Mouse (Mus musculus) embryonic facial prominence, embryonic 11.5 days (tissue): Measurements from ENCODE around the gene Cks2. TPM values are rescaled to one million over a fixed set of nuclear protein-coding genes. Genes with fewer than 3 reads are reported as not detected.
"Not testable (repeated sequence)": the region's sequence is repeated elsewhere in the genome, so short reads cannot be mapped to it uniquely, and the experiment has no call there.

Experiments
- ATAC-seq: fragments of 200-750 bp; cut with Nextera tagmentation; replicated peaks from 2 replicates; pipeline ENCODE4 v1.8.0; 2017; ENCODE audit warnings: low read depth; ENCODE audit not compliant: insufficient number of reproducible peaks, low FRiP score, low TSS enrichment
- DNase-seq: peaks from one replicate; pipeline ENCODE4 v3.0.0-alpha.2; 2015; ENCODE audit warnings: low spot score
- H3K27ac ChIP-seq: fragments of 300-500 bp; sonication (generic); replicated peaks from 2 replicates; pipeline ENCODE4 v1.5.1; 2014; ENCODE audit warnings: mild to moderate bottlenecking, low read depth, low read length, control low read depth
- H3K27me3 ChIP-seq: fragments of 300-500 bp; sonication (generic); 2 replicates; pipeline ENCODE4 v1.6.1; 2014; ENCODE audit warnings: mild to moderate bottlenecking, low read length, moderate library complexity, mixed read lengths; ENCODE audit not compliant: control insufficient read depth, insufficient read depth
- H3K36me3 ChIP-seq: fragments of 300-500 bp; sonication (generic); replicated peaks from 2 replicates; pipeline ENCODE4 v1.6.1; 2014; ENCODE audit warnings: low read depth, mild to moderate bottlenecking, low read length, moderate library complexity, mixed read lengths; ENCODE audit not compliant: control insufficient read depth, insufficient read depth
- H3K4me1 ChIP-seq: fragments of 300-500 bp; sonication (generic); 2 replicates; pipeline ENCODE4 v1.6.1; 2014; ENCODE audit warnings: low read length, mixed read lengths; ENCODE audit not compliant: control insufficient read depth, insufficient read depth
- H3K4me2 ChIP-seq: fragments of 300-500 bp; sonication (generic); 2 replicates; pipeline ENCODE4 v1.6.1; 2014; ENCODE audit warnings: low read depth, mild to moderate bottlenecking, control low read depth, low read length, moderate library complexity
- H3K4me3 ChIP-seq: fragments of 300-500 bp; sonication (generic); 2 replicates; pipeline ENCODE4 v1.5.1; 2014; ENCODE audit warnings: low read depth, low read length, control low read depth
- H3K9ac ChIP-seq: fragments of 300-500 bp; sonication (generic); replicated peaks from 2 replicates; pipeline ENCODE4 v1.6.1; 2014; ENCODE audit warnings: mild to moderate bottlenecking, control low read depth, low read length
- H3K9me3 ChIP-seq: fragments of 300-500 bp; sonication (generic); replicated peaks from 2 replicates; pipeline ENCODE4 v1.6.1; 2016; ENCODE audit warnings: mild to moderate bottlenecking, low read length, inconsistent platforms, mixed read lengths; ENCODE audit not compliant: control insufficient read depth
- WGBS: fragments of 180-500 bp; shearing (Covaris S2); extraction: QIAGEN DNeasy Blood & Tissue Kit; methylation state at CpG from one replicate; pipeline ENCODE4 v1.1.7; 2014; 5-methylcytosine and 5-hydroxymethylcytosine counted together
- polyA plus RNA-seq: library from polyadenylated mRNA; unstranded; fragments of >200 nt; fragmentation: Nextera tagmentation; extraction: Ambion mirVana; gene quantifications from 2 replicates; pipeline ENCODE4 v1.2.1, GENCODE M21; 2014

The Cks2 gene
- polyA plus RNA-seq, 1 experiment from 2014 or later: 422 TPM

DNA sequence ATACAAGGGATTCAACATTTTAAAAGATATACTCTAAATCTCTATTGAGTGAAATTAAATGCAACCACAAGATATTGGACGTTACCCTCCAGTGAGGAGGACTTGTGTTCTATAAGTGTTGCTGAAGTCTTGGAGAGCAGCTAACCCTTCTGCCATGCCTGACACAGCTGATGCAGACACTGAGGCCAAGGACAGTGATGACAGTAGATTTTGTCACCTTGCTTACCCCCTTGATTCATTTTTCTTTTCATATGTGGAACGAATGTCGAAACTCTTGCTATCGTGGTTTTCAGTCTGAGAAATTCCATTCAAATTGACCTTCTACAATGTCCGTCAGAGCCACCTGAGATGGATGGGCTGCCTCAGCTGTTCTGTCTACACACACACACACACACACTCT, 22.4 kb upstream of the Cks2 start:
- 86% methylated on average over 5 of the region's 5 CpGs for WGBS

GRCm38 (mm10) chr13:51623678-51624077, 21.4 kb upstream of the Cks2 start:
- 84% methylated on average over 2 of the region's 2 CpGs for WGBS
- Histone ChIP-seq H3K4me2 (no peak overlapping the region), H3K4me1 (no peaks in the 10 kb centered on the region), H3K9ac (no peak overlapping the region), H3K27ac (no peak overlapping the region), H3K27me3 (no peaks in the 10 kb centered on the region), H3K9me3 (no peaks in the 10 kb centered on the region), H3K4me3 (no peak overlapping the region), H3K36me3 (no peaks in the 10 kb centered on the region)
- ATAC-seq: no peak
- no peak for DNase-seq

More for the DNA sequence above, 22.4 kb upstream of the Cks2 start:
- no peak overlapping the region for H3K9ac ChIP-seq
- no peaks in the 10 kb centered on the region for H3K4me1 ChIP-seq
- H3K27me3 ChIP-seq: no peaks in the 10 kb centered on the region
- H3K4me2 ChIP-seq: no peak overlapping the region
- no peak overlapping the region for H3K27ac ChIP-seq
- H3K9me3 ChIP-seq: no peaks in the 10 kb centered on the region
- H3K36me3 ChIP-seq: no peaks in the 10 kb centered on the region
- ATAC-seq (no peak), DNase-seq (no peak)
- no peak overlapping the region for H3K4me3 ChIP-seq

DNA sequence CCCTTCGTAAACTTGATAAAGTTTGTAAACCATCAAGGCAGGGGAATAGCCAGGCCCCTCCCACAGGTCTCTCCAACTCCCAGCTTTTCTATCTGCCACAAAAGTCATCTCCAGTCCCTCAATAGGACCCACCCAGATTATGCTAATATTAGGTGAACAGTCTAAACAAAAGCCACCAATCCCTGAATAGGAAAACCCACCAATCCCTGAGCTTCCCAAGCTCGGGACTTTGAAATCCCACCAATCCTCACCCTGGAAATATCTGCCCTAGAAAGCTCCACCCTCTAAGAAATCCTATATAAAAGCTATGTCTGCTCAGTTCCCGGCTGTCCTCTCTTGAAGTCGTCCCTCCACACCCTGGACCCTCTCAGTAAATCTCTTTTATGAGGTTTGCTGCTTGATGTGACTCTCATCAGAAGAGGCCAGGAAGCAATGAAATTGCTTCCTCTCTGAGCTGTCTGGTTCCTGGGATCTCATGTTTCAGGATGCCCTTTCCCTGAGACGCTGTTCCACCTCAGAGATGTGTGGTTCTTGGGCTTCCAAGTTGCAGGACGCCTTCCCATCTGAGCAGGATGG, 16.7 kb upstream of the Cks2 start:
- ATAC-seq (no peak), DNase-seq (no peak)
- Histone ChIP-seq H3K27ac (no peak overlapping the region), H3K4me3 (no peak overlapping the region), H3K4me2 (no peak overlapping the region), H3K9ac (no peak overlapping the region), H3K4me1 (no peaks in the 10 kb centered on the region), H3K36me3 (no peaks in the 10 kb centered on the region), H3K27me3 (no peaks in the 10 kb centered on the region), H3K9me3 (no peaks in the 10 kb centered on the region)
- WGBS: 80% methylated on average over 6 of the region's 6 CpGs

DNA sequence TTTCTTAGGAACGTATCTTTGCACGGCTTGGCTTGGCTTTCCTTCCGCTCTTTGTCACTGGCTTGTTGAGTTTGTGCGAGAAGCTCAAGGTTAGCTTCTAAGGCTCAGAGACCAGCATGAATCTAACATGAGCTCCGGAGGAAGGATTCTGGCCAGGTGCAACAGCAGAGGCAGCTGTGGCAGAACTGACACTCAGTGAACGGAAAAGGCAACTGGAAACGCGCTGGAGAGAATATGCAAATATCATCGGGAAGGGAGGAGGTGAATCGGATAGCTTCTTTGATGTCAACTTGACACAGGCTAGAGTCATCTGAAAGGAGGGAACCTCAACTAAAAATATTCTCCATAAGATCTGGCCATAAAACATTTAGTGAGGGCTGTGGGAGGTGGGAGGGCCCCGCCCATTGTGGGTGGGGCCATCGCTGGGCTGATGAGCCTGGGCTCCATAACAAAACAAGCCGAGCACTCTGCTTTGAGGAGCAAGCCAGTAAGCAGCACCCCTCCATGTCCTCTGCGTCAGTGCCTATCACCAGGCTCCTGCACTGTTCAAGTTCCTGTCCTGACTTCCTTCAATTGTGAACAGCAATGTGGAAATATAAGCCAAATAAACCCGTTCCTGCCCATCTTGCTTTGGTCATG, 13.6 kb upstream of the Cks2 start:
- Histone ChIP-seq H3K4me1 (no peaks in the 10 kb centered on the region), H3K9me3 (no peaks in the 10 kb centered on the region), H3K4me2 (no peak overlapping the region), H3K9ac (no peak overlapping the region), H3K36me3 (no peaks in the 10 kb centered on the region), H3K27ac (no peak overlapping the region), H3K27me3 (no peaks in the 10 kb centered on the region), H3K4me3 (no peak overlapping the region)
- WGBS: 82% methylated on average over 15 of the region's 15 CpGs
- DNase-seq: no peak
- no peak for ATAC-seq

DNA sequence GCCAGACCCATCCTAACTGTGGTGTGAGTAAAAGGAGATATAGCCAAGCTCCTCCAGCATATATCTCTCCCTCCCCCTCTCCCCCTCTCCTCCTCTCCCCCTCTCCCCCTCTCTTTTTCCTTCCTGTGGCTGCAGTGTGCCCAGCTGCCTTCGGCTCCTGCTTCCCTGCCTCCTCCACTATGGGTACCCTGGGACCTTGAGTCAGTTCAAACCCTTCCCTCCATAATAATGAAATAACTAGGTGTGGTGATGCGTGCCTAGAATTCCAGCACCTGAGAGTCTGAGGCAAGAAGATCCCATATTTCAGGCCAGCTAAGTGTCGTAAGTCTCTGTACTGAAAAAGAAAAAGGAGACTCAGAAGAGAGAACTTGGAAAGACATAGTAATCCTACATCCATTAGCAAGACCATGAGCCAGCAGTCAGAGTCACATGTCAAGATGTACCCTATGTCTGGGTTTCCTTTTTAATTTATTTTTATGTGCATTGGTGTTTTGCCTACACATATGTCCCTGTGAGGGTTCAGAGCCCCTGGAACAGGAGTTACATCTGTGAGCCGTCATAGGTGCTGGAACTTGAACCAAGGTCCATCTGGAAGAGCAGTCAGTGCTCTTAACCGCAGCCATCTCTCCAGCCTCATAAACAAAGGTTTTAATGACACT, 12.3 kb upstream of the Cks2 start:
- Histone ChIP-seq H3K4me2 (no peak overlapping the region), H3K9ac (no peak overlapping the region), H3K27ac (no peak overlapping the region), H3K36me3 (no peaks in the 10 kb centered on the region), H3K4me3 (no peak overlapping the region), H3K9me3 (no peaks in the 10 kb centered on the region), H3K27me3 (no peaks in the 10 kb centered on the region), H3K4me1 (no peaks in the 10 kb centered on the region)
- DNase-seq (no peak), ATAC-seq (no peak)
- 74% methylated on average over 5 of the region's 5 CpGs for WGBS

DNA sequence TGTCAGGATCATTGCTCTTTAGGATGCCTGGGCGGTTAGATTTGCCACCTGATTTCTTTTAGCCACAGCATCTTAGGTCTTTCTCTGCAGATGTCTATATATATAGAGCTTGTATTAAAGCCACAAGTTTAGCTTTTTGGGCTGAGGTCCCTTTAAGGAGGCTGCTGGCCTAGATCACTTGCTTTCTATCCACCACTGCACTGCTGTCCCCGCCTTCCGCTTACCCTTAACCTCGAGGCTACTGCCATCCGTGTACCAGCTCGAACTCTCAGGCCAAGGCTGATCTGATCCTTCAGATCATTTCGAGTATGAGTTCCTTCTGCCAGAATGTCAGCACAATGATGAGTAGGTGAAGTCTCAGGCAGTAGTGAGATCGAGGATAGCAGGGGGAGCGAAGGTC, 9.6 kb upstream of the Cks2 start:
- H3K36me3 ChIP-seq, H3K4me1 ChIP-seq, DNase-seq, H3K27me3 ChIP-seq, H3K9ac ChIP-seq, H3K27ac ChIP-seq, H3K4me3 ChIP-seq, ATAC-seq, H3K4me2 ChIP-seq, H3K9me3 ChIP-seq: not testable (repeated sequence)
- WGBS: 80% methylated on average over 4 of the region's 9 CpGs

- no peak for DNase-seq
- no peak overlapping the region for H3K9ac ChIP-seq
- H3K4me2 ChIP-seq: no peak overlapping the region
- H3K36me3 ChIP-seq: no peaks in the 10 kb centered on the region
- WGBS: 85% methylated on average over 4 of the region's 4 CpGs
- no peaks in the 10 kb centered on the region for H3K9me3 ChIP-seq
- H3K4me3 ChIP-seq: no peak overlapping the region
- H3K27me3 ChIP-seq: no peaks in the 10 kb centered on the region
- H3K27ac ChIP-seq: no peak overlapping the region
- no peaks in the 10 kb centered on the region for H3K4me1 ChIP-seq
- no peak for ATAC-seq
Observed at GRCm38 (mm10) chr13:51638958-51639357, 6.1 kb upstream of the Cks2 start.

DNA sequence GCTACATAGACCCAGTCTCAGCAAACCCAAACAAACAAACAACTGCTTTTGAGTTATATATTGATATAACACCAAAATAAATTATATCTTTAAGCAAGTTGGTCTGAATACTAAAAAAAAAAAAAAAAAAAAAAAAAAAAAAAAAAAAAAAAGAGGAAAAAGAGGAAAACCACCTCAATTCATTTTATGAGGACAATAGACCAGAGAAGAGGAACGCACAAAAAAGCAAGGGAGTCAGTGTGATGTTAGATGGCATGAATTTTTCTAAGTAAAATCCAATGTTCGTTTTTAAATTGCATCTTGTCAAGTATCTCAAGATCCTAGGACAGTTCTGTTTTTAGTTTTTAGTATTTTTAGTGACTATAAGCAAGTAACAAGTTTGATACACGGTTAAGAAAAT, 3.6 kb upstream of the Cks2 start:
- no peak overlapping the region for H3K9ac ChIP-seq
- no peaks in the 10 kb centered on the region for H3K27me3 ChIP-seq
- DNase-seq: no peak
- WGBS: 87% methylated on average over 3 of the region's 3 CpGs
- H3K4me1 ChIP-seq: no peaks in the 10 kb centered on the region
- H3K4me3 ChIP-seq: no peak overlapping the region
- no peaks in the 10 kb centered on the region for H3K9me3 ChIP-seq
- no peak overlapping the region for H3K27ac ChIP-seq
- ATAC-seq: no peak
- H3K36me3 ChIP-seq: no peaks in the 10 kb centered on the region
- no peak overlapping the region for H3K4me2 ChIP-seq
